ENCODE assay signal across 8 mouse cellular contexts in genomic region chr9:82829007-82829689, GRCm38 (mm10). TPM values are rescaled to one million over a fixed set of nuclear protein-coding genes. Genes with fewer than 3 reads are reported as not detected.
DNase-seq lines count a peak whose midpoint lies in the region; ATAC-seq and TF ChIP-seq lines count a peak whose summit lies in the region.

Gene Irak1bp1, plus strand, starts transcription at chr9:82829540.

- H3K4me1 ChIP-seq in heart, embryonic 14.5 days (ENCODE audit: control insufficient read depth in 2 of 2, insufficient read depth in 2 of 2, low read length in 2 of 2), result peaks cover 0 to 8% of the 10 kb centered on the region in 2 experiments
- H3K4me1 ChIP-seq in ES-E14 (ENCODE audit: control insufficient read depth in 2 of 2, insufficient read depth in 2 of 2, low read length in 2 of 2, poor library complexity in 1 of 2), result no peaks in the 10 kb centered on the region
- peaks cover 18% of the 10 kb centered on the region for H3K4me1 ChIP-seq in forebrain, embryonic 12.5 days

- peak within 1 kb of the TSS; percentile 82 for H3K9ac ChIP-seq in heart, embryonic 14.5 days (ENCODE audit: low read length)
- H3K9ac ChIP-seq in ES-E14 (ENCODE audit: insufficient read depth, low read depth, low read length, poor library complexity, severe bottlenecking), result peak within 1 kb of the TSS; percentile 77
- H3K9ac ChIP-seq in forebrain, embryonic 12.5 days, result peak within 1 kb of the TSS; percentile 78

- intact Hi-C loops in heart, postnatal 14 days (cut with DNase I), result no loop called here
- intact Hi-C loops in left cerebral cortex, postnatal 14 days (cut with DNase I), result no loop called here

- DNase-seq in heart, postnatal 14 days, result no peak
- DNase-seq in ES-E14 (ENCODE audit: low read depth, low spot score), result peak; percentile 12
- peak in 1 of 2 experiments; percentile 14 for DNase-seq in left cerebral cortex, postnatal 14 days (ENCODE audit: low spot score in 2 of 2)
- peak; percentile 24 for DNase-seq in naive thymus-derived CD4-positive, alpha-beta T cell, adult 2 months (ENCODE audit: low read depth)
- no peak for DNase-seq in adipocyte (ENCODE audit: low spot score)

- H3K27ac ChIP-seq in heart, embryonic 14.5 days (replicated peaks in 1 of 2; ENCODE audit: control insufficient read depth in 1 of 2, insufficient read depth in 1 of 2, low read depth in 2 of 2, low read length in 2 of 2), result peak within 1 kb of the TSS; percentile 76 to 77
- H3K27ac ChIP-seq in ES-E14 (ENCODE audit: insufficient read depth, low read depth, low read length, poor library complexity, severe bottlenecking), result no peak within 1 kb of the TSS
- H3K27ac ChIP-seq in forebrain, embryonic 12.5 days, result peak within 1 kb of the TSS; percentile 88

- no peak for ATAC-seq in heart, embryonic 14.5 days (ENCODE audit: insufficient number of reproducible peaks, insufficient read depth, low FRiP score, low read depth)
- peak; percentile 45; the same call in 1 of the 2 replicates for ATAC-seq in forebrain, embryonic 12.5 days (ENCODE audit: low FRiP score)
- ATAC-seq in frontal cortex, adult (ENCODE audit: low TSS enrichment), result no peak; the same call in 1 of the 2 replicates

- no peaks in the 10 kb centered on the region for H3K9me3 ChIP-seq in heart, embryonic 14.5 days (ENCODE audit: control insufficient read depth, low read length)
- H3K9me3 ChIP-seq in ES-E14 (ENCODE audit: control insufficient read depth, insufficient read depth, low read depth, low read length), result no peaks in the 10 kb centered on the region
- H3K9me3 ChIP-seq in forebrain, embryonic 12.5 days, result no peaks in the 10 kb centered on the region

- no peaks in the 10 kb centered on the region for H3K27me3 ChIP-seq in heart, embryonic 14.5 days (ENCODE audit: control insufficient read depth, insufficient read depth, low read length)
- no peaks in the 10 kb centered on the region for H3K27me3 ChIP-seq in forebrain, embryonic 12.5 days

- 17% methylated on average over 20 of the region's 20 CpGs for WGBS in heart, embryonic 14.5 days
- WGBS in forebrain, embryonic 12.5 days, result 18% methylated on average over 20 of the region's 20 CpGs

- in situ Hi-C loops in ES-E14 (cut with MboI; ENCODE audit: low sequenced_read_pairs in 2 of 2, unreplicated experiment in 2 of 2), result no loop called here

- peak within 1 kb of the TSS; percentile 71 for H3K4me2 ChIP-seq in heart, embryonic 14.5 days (ENCODE audit: low read length)
- peak within 1 kb of the TSS; percentile 62 for H3K4me2 ChIP-seq in forebrain, embryonic 12.5 days

- no peaks in the 10 kb centered on the region for H3K36me3 ChIP-seq in heart, embryonic 14.5 days (ENCODE audit: control insufficient read depth, insufficient read depth, low read length)
- H3K36me3 ChIP-seq in ES-E14 (ENCODE audit: control insufficient read depth, insufficient read depth, low read length, poor library complexity, severe bottlenecking), result no peaks in the 10 kb centered on the region
- H3K36me3 ChIP-seq in forebrain, embryonic 12.5 days (replicated peaks), result 0 out of 2 replicates have a peak, but pooled peaks cover 9% of the 10 kb centered on the region

- H3K4me3 ChIP-seq in heart, embryonic 14.5 days (ENCODE audit: control insufficient read depth in 1 of 2, insufficient read depth in 1 of 2, low read depth in 1 of 2, low read length in 2 of 2), result peak within 1 kb of the TSS; percentile 64 to 80
- H3K4me3 ChIP-seq in ES-E14 (ENCODE audit: insufficient read depth in 1 of 2, low read depth in 1 of 2, low read length in 2 of 2, poor library complexity in 1 of 2, severe bottlenecking in 1 of 2), result peak within 1 kb of the TSS; percentile 70 to 84
- peak within 1 kb of the TSS; percentile 70 for H3K4me3 ChIP-seq in forebrain, embryonic 12.5 days (replicated peaks)

TF ChIP-seq in ES-E14, 5 proteins besides CTCF, POLR2A, EP300 and RAD21:
- TF ChIP-seq HCFC1 (IDR thresholded peaks at IDR 0.05; ENCODE audit: borderline replicate concordance, insufficient read depth, low read length) (no peak), MAFK (IDR thresholded peaks at IDR 0.05; ENCODE audit: insufficient read depth, low read depth, low read length) (no peak), CHD2 (IDR thresholded peaks at IDR 0.05; ENCODE audit: low read depth, low read length) (no peak), ZC3H11A (IDR thresholded peaks at IDR 0.05; ENCODE audit: borderline replicate concordance, low read depth, low read length) (no peak), ZNF384 (IDR thresholded peaks at IDR 0.05; ENCODE audit: low read depth, low read length) (no peak)

RNA-seq across cellular contexts. Expression of gene Irak1bp1, which starts in this region (rescaled TPM):
- polyA plus RNA-seq in heart, embryonic 14.5 days (2014; fragmentation: Nextera tagmentation; extraction: Ambion mirVana), result 11.7 and 14.2 TPM in 2 replicates
- total RNA-seq in heart, postnatal 14 days (2021), result 1 to 10 TPM; 2.0 to 2.5 TPM
- total RNA-seq in ES-E14 (2012; rRNA removed), result 7.9 and 11.2 TPM in 2 replicates
- 35.2 and 35.9 TPM in 2 replicates for polyA plus RNA-seq in forebrain, embryonic 12.5 days (2016; fragmentation: Nextera tagmentation; extraction: Ambion mirVana)
- total RNA-seq in left cerebral cortex, postnatal 14 days (2021), result 10 to 100 TPM; 21.3 to 24.9 TPM

Comparison
In these comparisons a context has a peak if more than half of its experiments do, and no peak if none do; other contexts are left out.
1. DNase-seq: peak in ES-E14 (single experiment) and naive thymus-derived CD4-positive, alpha-beta T cell, adult 2 months (single experiment); none in heart, postnatal 14 days (0 of 2) and adipocyte (single experiment).
2. Peak in every context shown above with its lines, with median percentiles within 50 percentile points of each other: H3K4me3 ChIP-seq and H3K9ac ChIP-seq.